Mouse (Mus musculus) kidney, embryonic 15.5 days (tissue): ENCODE measurements at regions not wholly inside any gene's neighbourhood (a gene's known extent, or its start where the extent isn't known, plus 50 kb on each side); places are given as distances from the start of the nearest gene placed in this dataset.

Experiments
- ATAC-seq: fragments of 200-750 bp; cut with Nextera tagmentation; replicated peaks from 2 replicates; pipeline ENCODE4 v1.8.0; 2017; ENCODE audit warnings: moderate TSS enrichment; ENCODE audit not compliant: low FRiP score
- H3K27ac ChIP-seq: fragments of 300-500 bp; sonication (generic); 2 replicates; pipeline ENCODE4 v1.5.1; 2015; ENCODE audit warnings: mild to moderate bottlenecking, inconsistent platforms
- H3K27me3 ChIP-seq: fragments of 300-500 bp; sonication (generic); 2 replicates; pipeline ENCODE4 v1.6.1; 2015; ENCODE audit warnings: inconsistent platforms
- H3K36me3 ChIP-seq: fragments of 300-500 bp; sonication (generic); 2 replicates; pipeline ENCODE4 v1.6.1; 2015; ENCODE audit warnings: inconsistent platforms
- H3K4me1 ChIP-seq: fragments of 300-500 bp; sonication (generic); 2 replicates; pipeline ENCODE4 v1.6.1; 2015; ENCODE audit warnings: inconsistent platforms
- H3K4me2 ChIP-seq: fragments of 300-500 bp; sonication (generic); 2 replicates; pipeline ENCODE4 v1.6.1; 2015; ENCODE audit warnings: moderate library complexity, mild to moderate bottlenecking, inconsistent platforms
- H3K4me3 ChIP-seq: fragments of 300-500 bp; sonication (generic); replicated peaks from 2 replicates; pipeline ENCODE4 v1.5.1; 2015; ENCODE audit warnings: mild to moderate bottlenecking, inconsistent platforms
- H3K9ac ChIP-seq: fragments of 300-500 bp; sonication (generic); 2 replicates; pipeline ENCODE4 v1.6.1; 2015; ENCODE audit warnings: mild to moderate bottlenecking, inconsistent platforms
- H3K9me3 ChIP-seq: fragments of 300-500 bp; sonication (generic); replicated peaks from 2 replicates; pipeline ENCODE4 v1.6.1; 2016; ENCODE audit warnings: inconsistent platforms
- WGBS: fragments of 180-500 bp; shearing (Covaris S2); methylation state at CpG from one replicate; pipeline ENCODE4 v1.1.7; 2015; ENCODE audit warnings: mixed read lengths; 5-methylcytosine and 5-hydroxymethylcytosine counted together

DNA sequence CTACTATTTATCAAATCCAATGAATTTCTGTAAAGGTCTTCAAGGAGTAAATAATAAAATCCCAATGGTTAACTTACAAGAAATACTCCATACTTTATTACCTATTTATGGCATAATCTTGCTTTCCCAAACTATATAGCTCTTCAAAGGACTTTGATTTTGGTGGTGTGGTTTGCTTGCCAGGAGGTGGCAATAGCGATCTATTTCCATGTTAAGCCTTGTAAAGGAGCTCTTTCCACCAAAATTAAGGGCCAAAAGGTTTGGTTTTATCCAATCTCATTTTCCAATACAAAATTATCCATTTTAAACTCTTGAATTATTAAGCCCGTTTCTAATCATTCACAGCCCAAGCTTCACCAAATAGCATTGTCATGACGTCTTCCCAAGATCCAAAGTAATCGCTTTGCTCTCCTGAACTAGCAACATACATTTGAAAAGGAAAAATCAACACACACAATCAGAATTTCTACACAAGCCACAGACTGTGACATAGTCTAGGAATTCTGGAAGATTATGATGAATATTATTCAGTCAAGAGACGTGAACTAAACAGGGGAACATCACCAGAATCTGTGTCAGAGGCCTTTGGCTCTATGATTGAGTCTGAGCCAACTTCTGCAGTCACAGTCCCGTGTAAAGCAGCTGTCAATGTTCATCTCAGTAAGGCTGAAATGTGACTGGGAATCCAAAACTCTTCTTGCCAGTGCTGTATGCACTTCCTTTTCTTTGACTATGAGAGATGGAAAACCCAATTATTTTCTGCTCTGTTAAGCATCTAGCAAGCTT, 986.9 kb downstream of the Tbl1xr1 start:
- no peaks in the 10 kb centered on the region for H3K4me1 ChIP-seq
- ATAC-seq, result no peak
- WGBS, result 72% methylated on average over 6 of the region's 6 CpGs

DNA sequence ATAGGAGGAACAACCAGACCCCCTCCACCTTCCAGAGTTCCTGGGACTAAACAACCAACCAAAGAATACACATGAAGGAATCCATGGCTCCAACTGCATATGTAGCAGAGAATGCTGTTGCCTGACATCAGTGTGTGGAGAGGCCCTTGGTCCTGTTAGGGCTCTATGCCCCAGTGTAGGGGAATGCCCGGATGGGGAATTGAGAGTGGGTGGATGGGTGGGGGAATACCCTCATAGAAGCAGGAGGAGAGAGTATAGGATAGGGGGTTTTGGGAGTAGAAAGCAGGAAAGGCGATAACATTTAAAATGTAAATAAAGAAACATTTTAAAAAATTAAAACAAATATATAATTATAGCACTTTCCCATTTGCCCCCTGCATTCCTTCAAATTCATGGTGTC, 995.0 kb downstream of the Tbl1xr1 start:
- WGBS, result 93% methylated on average over 2 of the region's 2 CpGs
- Histone ChIP-seq H3K9me3 (no peaks in the 10 kb centered on the region), H3K27ac (no peak overlapping the region), H3K4me3 (no peak overlapping the region), H3K36me3 (no peaks in the 10 kb centered on the region), H3K27me3 (no peaks in the 10 kb centered on the region), H3K9ac (no peak overlapping the region), H3K4me1 (no peaks in the 10 kb centered on the region), H3K4me2 (no peak overlapping the region)
- no peak for ATAC-seq

More for the DNA sequence above, 986.9 kb downstream of the Tbl1xr1 start:
- no peaks in the 10 kb centered on the region for H3K27me3 ChIP-seq
- H3K9ac ChIP-seq, result no peak overlapping the region
- no peak overlapping the region for H3K27ac ChIP-seq
- no peak overlapping the region for H3K4me2 ChIP-seq
- H3K4me3 ChIP-seq, result no peak overlapping the region
- no peaks in the 10 kb centered on the region for H3K36me3 ChIP-seq
- H3K9me3 ChIP-seq, result no peaks in the 10 kb centered on the region
